Mouse (Mus musculus): ENCODE measurements at regions not wholly inside any gene's neighbourhood (a gene's known extent, or its start where the extent isn't known, plus 50 kb on each side); places are given as distances from the start of the nearest gene placed in this dataset.

GRCm38 (mm10) chr8:50316641-50317040 lies 1472.9 kb upstream of the Tenm3 start:
- no peak for TF ChIP-seq POLR2A (IDR thresholded peaks at IDR 0.05; ENCODE audit: extremely low read depth, insufficient read depth, low read length)
- TF ChIP-seq CTCF (IDR thresholded peaks at IDR 0.05; ENCODE audit: low read depth, low read length) = no peak
- Histone ChIP-seq H3K79me2 (ENCODE audit: control insufficient read depth, insufficient read depth, low read length) (no peaks in the 10 kb centered on the region), H3K36me3 (ENCODE audit: control insufficient read depth, insufficient read depth, low read length) (no peaks in the 10 kb centered on the region), H3K4me1 (ENCODE audit: control insufficient read depth, insufficient read depth, low read length) (no peaks in the 10 kb centered on the region), H3K9ac (ENCODE audit: low read depth, low read length) (no peak overlapping the region), H3K4me3 (ENCODE audit: insufficient read depth, low read depth, low read length) (no peak overlapping the region), H3K27ac (replicated peaks; ENCODE audit: insufficient read depth, low read depth, low read length) (no peak overlapping the region), H3K27me3 (ENCODE audit: control insufficient read depth, insufficient read depth, low read length) (no peaks in the 10 kb centered on the region)
- no peak for DNase-seq (ENCODE audit: extremely low read depth, low read depth, low spot score)
- 58% methylated on average over 1 of the region's 1 CpGs for WGBS

GRCm38 (mm10) chr8:50310308-50310707 lies 1466.6 kb upstream of the Tenm3 start:
- Histone ChIP-seq H3K4me3 (ENCODE audit: insufficient read depth, low read depth, low read length) (no peak overlapping the region), H3K9ac (ENCODE audit: low read depth, low read length) (no peak overlapping the region), H3K79me2 (ENCODE audit: control insufficient read depth, insufficient read depth, low read length) (no peaks in the 10 kb centered on the region), H3K27ac (replicated peaks; ENCODE audit: insufficient read depth, low read depth, low read length) (no peak overlapping the region), H3K36me3 (ENCODE audit: control insufficient read depth, insufficient read depth, low read length) (no peaks in the 10 kb centered on the region), H3K4me1 (ENCODE audit: control insufficient read depth, insufficient read depth, low read length) (no peaks in the 10 kb centered on the region), H3K27me3 (ENCODE audit: control insufficient read depth, insufficient read depth, low read length) (no peaks in the 10 kb centered on the region)
- DNase-seq (ENCODE audit: extremely low read depth, low read depth, low spot score) = no peak
- 71% methylated on average over 3 of the region's 3 CpGs for WGBS
- TF ChIP-seq POLR2A (IDR thresholded peaks at IDR 0.05; ENCODE audit: extremely low read depth, insufficient read depth, low read length) (no peak), CTCF (IDR thresholded peaks at IDR 0.05; ENCODE audit: low read depth, low read length) (no peak)

GRCm38 (mm10) chr8:50300316-50300715 lies 1456.6 kb upstream of the Tenm3 start:
- no peak overlapping the region for H3K9ac ChIP-seq (ENCODE audit: low read depth, low read length)
- WGBS = 64% methylated on average over 6 of the region's 6 CpGs
- DNase-seq (ENCODE audit: extremely low read depth, low read depth, low spot score) = no peak
- no peaks in the 10 kb centered on the region for H3K27me3 ChIP-seq (ENCODE audit: control insufficient read depth, insufficient read depth, low read length)
- no peaks in the 10 kb centered on the region for H3K4me1 ChIP-seq (ENCODE audit: control insufficient read depth, insufficient read depth, low read length)
- no peaks in the 10 kb centered on the region for H3K36me3 ChIP-seq (ENCODE audit: control insufficient read depth, insufficient read depth, low read length)
- TF ChIP-seq CTCF (IDR thresholded peaks at IDR 0.05; ENCODE audit: low read depth, low read length) (no peak), POLR2A (IDR thresholded peaks at IDR 0.05; ENCODE audit: extremely low read depth, insufficient read depth, low read length) (no peak)
- H3K4me3 ChIP-seq (ENCODE audit: insufficient read depth, low read depth, low read length) = no peak overlapping the region
- H3K27ac ChIP-seq (replicated peaks; ENCODE audit: insufficient read depth, low read depth, low read length) = no peak overlapping the region
- H3K79me2 ChIP-seq (ENCODE audit: control insufficient read depth, insufficient read depth, low read length) = no peaks in the 10 kb centered on the region

- Histone ChIP-seq H3K27ac (replicated peaks; ENCODE audit: insufficient read depth, low read depth, low read length) (no peak overlapping the region), H3K4me1 (ENCODE audit: control insufficient read depth, insufficient read depth, low read length) (no peaks in the 10 kb centered on the region), H3K9ac (ENCODE audit: low read depth, low read length) (no peak overlapping the region), H3K4me3 (ENCODE audit: insufficient read depth, low read depth, low read length) (no peak overlapping the region), H3K79me2 (ENCODE audit: control insufficient read depth, insufficient read depth, low read length) (no peaks in the 10 kb centered on the region), H3K27me3 (ENCODE audit: control insufficient read depth, insufficient read depth, low read length) (no peaks in the 10 kb centered on the region), H3K36me3 (ENCODE audit: control insufficient read depth, insufficient read depth, low read length) (no peaks in the 10 kb centered on the region)
- TF ChIP-seq POLR2A (IDR thresholded peaks at IDR 0.05; ENCODE audit: extremely low read depth, insufficient read depth, low read length) (no peak), CTCF (IDR thresholded peaks at IDR 0.05; ENCODE audit: low read depth, low read length) (peak; percentile 45)
- DNase-seq (ENCODE audit: extremely low read depth, low read depth, low spot score) = peak; percentile 44
- 6% methylated on average over 4 of the region's 4 CpGs for WGBS
Observed at GRCm38 (mm10) chr8:50293501-50293900, 1449.8 kb upstream of the Tenm3 start.

- Histone ChIP-seq H3K27ac (replicated peaks; ENCODE audit: insufficient read depth, low read depth, low read length) (no peak overlapping the region), H3K4me1 (ENCODE audit: control insufficient read depth, insufficient read depth, low read length) (no peaks in the 10 kb centered on the region), H3K36me3 (ENCODE audit: control insufficient read depth, insufficient read depth, low read length) (no peaks in the 10 kb centered on the region), H3K9ac (ENCODE audit: low read depth, low read length) (no peak overlapping the region), H3K4me3 (ENCODE audit: insufficient read depth, low read depth, low read length) (no peak overlapping the region), H3K79me2 (ENCODE audit: control insufficient read depth, insufficient read depth, low read length) (no peaks in the 10 kb centered on the region), H3K27me3 (ENCODE audit: control insufficient read depth, insufficient read depth, low read length) (no peaks in the 10 kb centered on the region)
- 34% methylated on average over 7 of the region's 7 CpGs for WGBS
- TF ChIP-seq CTCF (IDR thresholded peaks at IDR 0.05; ENCODE audit: low read depth, low read length) (0 out of 2 replicates have a peak, but pooled peaks have one; percentile 17), POLR2A (IDR thresholded peaks at IDR 0.05; ENCODE audit: extremely low read depth, insufficient read depth, low read length) (no peak)
- DNase-seq (ENCODE audit: extremely low read depth, low read depth, low spot score) = peak; percentile 5
Observed at GRCm38 (mm10) chr8:50292158-50292557, 1448.4 kb upstream of the Tenm3 start.

- Histone ChIP-seq H3K36me3 (ENCODE audit: control insufficient read depth, insufficient read depth, low read length) (no peaks in the 10 kb centered on the region), H3K27me3 (ENCODE audit: control insufficient read depth, insufficient read depth, low read length) (no peaks in the 10 kb centered on the region), H3K4me3 (ENCODE audit: insufficient read depth, low read depth, low read length) (no peak overlapping the region), H3K27ac (replicated peaks; ENCODE audit: insufficient read depth, low read depth, low read length) (no peak overlapping the region), H3K79me2 (ENCODE audit: control insufficient read depth, insufficient read depth, low read length) (no peaks in the 10 kb centered on the region), H3K9ac (ENCODE audit: low read depth, low read length) (no peak overlapping the region), H3K4me1 (ENCODE audit: control insufficient read depth, insufficient read depth, low read length) (no peaks in the 10 kb centered on the region)
- 64% methylated on average over 1 of the region's 1 CpGs for WGBS
- TF ChIP-seq CTCF (IDR thresholded peaks at IDR 0.05; ENCODE audit: low read depth, low read length) = no peak
- no peak for TF ChIP-seq POLR2A (IDR thresholded peaks at IDR 0.05; ENCODE audit: extremely low read depth, insufficient read depth, low read length)
- DNase-seq (ENCODE audit: extremely low read depth, low read depth, low spot score) = no peak
Observed at GRCm38 (mm10) chr8:50276346-50276745, 1432.6 kb upstream of the Tenm3 start.
